Mouse (Mus musculus) limb, embryonic 11.5 days (tissue): ENCODE measurements at regions not wholly inside any gene's neighbourhood (a gene's known extent, or its start where the extent isn't known, plus 50 kb on each side); places are given as distances from the start of the nearest gene placed in this dataset.

Source experiments
- ATAC-seq: fragments of 200-750 bp; cut with Nextera tagmentation; 2 replicates; pipeline ENCODE4 v1.8.0; 2017; ENCODE audit warnings: low read depth; ENCODE audit not compliant: insufficient number of reproducible peaks, low FRiP score, low TSS enrichment
- DNase-seq: peaks from one replicate; pipeline ENCODE4 v3.0.0-alpha.2; 2015; ENCODE audit warnings: low spot score
- H3K27ac ChIP-seq: fragments of 300-500 bp; sonication (generic); replicated peaks from 2 replicates; pipeline ENCODE4 v1.5.1; 2014; ENCODE audit warnings: low read depth, mild to moderate bottlenecking, low read length
- H3K27me3 ChIP-seq: fragments of 300-500 bp; sonication (generic); 2 replicates; pipeline ENCODE4 v1.6.1; 2014; ENCODE audit warnings: mild to moderate bottlenecking, low read length, mixed read lengths; ENCODE audit not compliant: control insufficient read depth, insufficient read depth
- H3K36me3 ChIP-seq: fragments of 300-500 bp; sonication (generic); 2 replicates; pipeline ENCODE4 v1.6.1; 2014; ENCODE audit warnings: mild to moderate bottlenecking, low read length, moderate library complexity, mixed read lengths; ENCODE audit not compliant: control insufficient read depth, insufficient read depth
- H3K4me1 ChIP-seq: fragments of 300-500 bp; sonication (generic); 2 replicates; pipeline ENCODE4 v1.6.1; 2014; ENCODE audit warnings: low read length, mixed read lengths; ENCODE audit not compliant: control insufficient read depth, insufficient read depth
- H3K4me2 ChIP-seq: fragments of 300-500 bp; sonication (generic); 2 replicates; pipeline ENCODE4 v1.6.1; 2014; ENCODE audit warnings: low read depth, mild to moderate bottlenecking, moderate library complexity; ENCODE audit not compliant: severe bottlenecking
- H3K4me3 ChIP-seq: fragments of 300-500 bp; sonication (generic); 2 replicates; pipeline ENCODE4 v1.5.1; 2014; ENCODE audit warnings: low read depth, low read length
- H3K9ac ChIP-seq: fragments of 300-500 bp; sonication (generic); 2 replicates; pipeline ENCODE4 v1.6.1; 2014; ENCODE audit warnings: mild to moderate bottlenecking, low read length
- H3K9me3 ChIP-seq: fragments of 300-500 bp; sonication (generic); 2 replicates; pipeline ENCODE4 v1.6.1; 2016; ENCODE audit warnings: low read length; ENCODE audit not compliant: control insufficient read depth
- WGBS: fragments of 180-500 bp; shearing (Covaris S2); extraction: QIAGEN DNeasy Blood & Tissue Kit; methylation state at CpG from one replicate; pipeline ENCODE4 v1.1.7; 2014; 5-methylcytosine and 5-hydroxymethylcytosine counted together

DNA sequence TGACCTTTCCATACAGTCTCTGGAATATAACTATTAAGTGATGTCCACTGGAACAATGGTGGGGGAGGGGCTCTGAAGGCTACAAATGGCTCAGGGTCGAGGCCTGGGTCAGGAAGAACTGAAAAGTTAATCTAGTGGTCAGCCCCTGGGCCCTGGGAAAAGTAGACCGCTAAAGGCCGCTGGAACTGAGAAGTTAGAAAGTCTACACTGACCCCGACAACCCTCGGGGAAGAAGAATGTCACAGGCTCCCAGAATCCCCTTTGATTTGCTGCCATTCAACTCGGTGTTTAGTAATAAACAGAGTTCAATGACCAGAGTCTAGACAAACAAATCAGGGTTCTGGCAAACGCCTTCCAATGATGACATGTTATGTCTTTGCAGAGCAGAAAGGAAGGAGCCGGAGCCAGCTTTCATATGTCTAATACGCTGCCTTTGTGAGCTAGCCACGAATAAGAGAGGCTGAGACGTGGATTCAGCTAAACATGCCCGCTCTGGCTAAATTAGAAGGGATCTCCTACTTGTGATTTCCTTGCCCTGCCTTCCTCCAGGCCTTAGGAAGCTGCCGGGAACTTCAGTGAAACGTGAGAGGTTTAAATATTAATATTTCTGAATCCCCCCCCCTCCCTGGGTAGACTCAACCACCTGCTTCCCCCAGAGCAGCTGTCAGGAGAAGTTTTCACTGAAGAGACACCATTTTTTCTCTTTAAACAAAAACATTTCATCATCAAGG is 134.8 kb downstream of the Enc1 start:
- WGBS, result 60% methylated on average over 14 of the region's 14 CpGs
- no peaks in the 10 kb centered on the region for H3K27me3 ChIP-seq

DNA sequence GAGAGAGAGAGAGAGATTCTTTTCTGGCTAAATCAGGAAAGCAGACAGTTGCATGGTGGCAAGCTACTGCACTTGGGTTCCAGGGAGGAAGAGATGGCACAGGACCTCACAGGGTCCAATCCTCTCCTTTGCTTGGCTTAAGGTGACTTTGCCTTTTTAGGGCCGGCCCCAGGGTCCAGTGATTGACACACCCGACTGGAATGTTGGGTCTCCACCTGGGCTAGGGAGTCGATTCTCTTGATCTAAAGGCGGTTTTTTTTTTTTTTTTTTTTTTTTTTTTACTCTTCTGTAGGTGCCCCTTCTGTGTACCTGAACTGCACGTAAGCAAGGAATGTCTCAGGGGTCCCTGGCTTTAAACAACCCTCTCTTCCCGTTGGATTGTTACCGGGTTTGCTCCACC is 131.4 kb downstream of the Enc1 start:
- H3K4me1 ChIP-seq, result no peaks in the 10 kb centered on the region
- no peak overlapping the region for H3K27ac ChIP-seq
- no peaks in the 10 kb centered on the region for H3K9me3 ChIP-seq
- no peaks in the 10 kb centered on the region for H3K27me3 ChIP-seq
- H3K4me2 ChIP-seq, result no peak overlapping the region
- no peak for ATAC-seq
- H3K9ac ChIP-seq, result no peak overlapping the region
- H3K36me3 ChIP-seq, result no peaks in the 10 kb centered on the region
- DNase-seq, result no peak
- no peak overlapping the region for H3K4me3 ChIP-seq
- WGBS, result 49% methylated on average over 7 of the region's 7 CpGs

More for the DNA sequence above, 134.8 kb downstream of the Enc1 start:
- Histone ChIP-seq H3K4me1 (no peaks in the 10 kb centered on the region), H3K36me3 (no peaks in the 10 kb centered on the region), H3K4me3 (no peak overlapping the region), H3K4me2 (no peak overlapping the region), H3K27ac (no peak overlapping the region), H3K9ac (no peak overlapping the region), H3K9me3 (no peaks in the 10 kb centered on the region)
- DNase-seq (no peak), ATAC-seq (no peak)

DNA sequence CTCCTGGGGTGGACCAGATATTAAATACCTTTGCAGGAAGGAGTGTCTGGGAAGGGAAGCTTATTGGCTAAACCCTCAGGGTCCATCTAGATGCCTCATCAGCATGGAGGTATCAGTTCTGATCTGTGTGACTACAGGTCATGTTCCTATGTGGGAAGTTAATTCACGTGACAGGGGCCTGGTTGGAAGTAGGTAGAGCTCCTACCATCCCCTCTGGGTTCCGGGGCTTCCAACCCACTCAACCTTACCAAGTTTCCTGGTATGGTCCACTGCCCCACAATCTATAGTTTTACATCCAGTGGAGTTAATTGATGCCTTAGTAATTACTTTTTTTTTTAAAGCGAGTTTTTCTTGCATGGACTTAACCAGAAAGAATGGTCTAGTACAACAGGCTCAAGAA is 130.3 kb downstream of the Enc1 start:
- DNase-seq, result no peak
- Histone ChIP-seq H3K27me3 (no peaks in the 10 kb centered on the region), H3K36me3 (no peaks in the 10 kb centered on the region), H3K4me2 (no peak overlapping the region), H3K9ac (no peak overlapping the region), H3K27ac (no peak overlapping the region), H3K4me3 (no peak overlapping the region), H3K4me1 (no peaks in the 10 kb centered on the region), H3K9me3 (no peaks in the 10 kb centered on the region)
- ATAC-seq, result no peak
- WGBS, result 90% methylated on average over 3 of the region's 3 CpGs

DNA sequence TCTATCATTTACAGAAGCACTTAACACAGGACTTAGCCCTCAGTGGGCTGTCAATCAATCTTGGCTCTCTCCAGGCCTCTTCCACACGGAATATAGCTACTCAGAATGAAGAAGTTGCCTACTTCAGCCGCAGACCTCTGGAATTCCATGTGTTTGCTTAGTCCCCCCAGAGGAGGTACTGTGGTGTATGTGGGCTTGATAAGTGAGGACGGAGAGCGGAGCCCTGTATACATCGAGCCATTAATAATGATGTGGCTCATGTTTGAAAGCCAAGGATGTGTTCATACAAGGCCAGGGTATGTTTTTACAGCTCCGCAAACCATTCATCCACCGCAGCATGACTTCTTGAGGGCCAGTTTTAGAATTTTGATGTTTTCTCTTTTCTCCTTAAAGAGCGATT is 125.8 kb downstream of the Enc1 start:
- ATAC-seq (no peak), DNase-seq (no peak)
- Histone ChIP-seq H3K36me3 (no peaks in the 10 kb centered on the region), H3K27ac (no peak overlapping the region), H3K4me2 (no peak overlapping the region), H3K9me3 (no peaks in the 10 kb centered on the region), H3K4me1 (peaks cover 13% of the 10 kb centered on the region; the same call in 1 of the 2 replicates), H3K27me3 (no peaks in the 10 kb centered on the region), H3K9ac (no peak overlapping the region), H3K4me3 (no peak overlapping the region)
- 91% methylated on average over 8 of the region's 8 CpGs for WGBS

DNA sequence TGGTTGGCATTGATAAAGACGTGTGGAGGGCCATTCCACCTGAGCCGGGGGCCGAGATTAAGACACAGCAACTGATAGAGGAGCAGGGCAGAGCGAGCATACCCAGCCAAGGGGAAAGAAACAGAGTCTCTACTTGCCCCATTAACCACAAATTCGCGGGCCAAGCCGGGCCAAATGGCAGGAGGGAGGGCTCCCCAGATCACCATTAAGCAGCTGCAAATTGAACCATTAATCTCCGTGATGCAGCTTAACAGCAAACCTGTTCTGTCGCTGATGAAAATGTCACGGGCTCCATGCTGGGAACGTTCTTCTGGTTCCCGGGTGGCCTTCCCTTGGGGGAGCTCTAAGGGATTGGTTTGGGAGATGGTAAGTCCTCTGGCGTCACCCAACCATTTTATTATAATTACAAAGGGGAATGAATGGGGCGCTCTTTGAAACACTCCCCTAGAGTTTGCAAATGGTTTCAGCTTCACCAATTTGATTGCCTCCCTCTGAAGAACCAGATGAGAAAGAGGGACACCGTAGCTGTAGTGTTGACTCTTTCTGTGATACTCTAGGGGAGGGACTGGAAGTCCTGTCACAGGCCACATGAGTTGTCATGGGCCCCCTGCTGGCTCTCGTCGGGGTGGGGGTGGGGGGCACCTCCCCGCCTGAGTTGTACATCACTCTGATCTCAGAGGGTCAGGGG is 124.8 kb downstream of the Enc1 start:
- no peak for ATAC-seq
- H3K4me2 ChIP-seq, result no peak overlapping the region
- no peak overlapping the region for H3K4me3 ChIP-seq
- no peak for DNase-seq
- H3K36me3 ChIP-seq, result no peaks in the 10 kb centered on the region
- no peaks in the 10 kb centered on the region for H3K27me3 ChIP-seq
- peaks cover 13% of the 10 kb centered on the region; the same call in 1 of the 2 replicates for H3K4me1 ChIP-seq
- WGBS, result 28% methylated on average over 18 of the region's 18 CpGs
- H3K9ac ChIP-seq, result no peak overlapping the region
- no peak overlapping the region for H3K27ac ChIP-seq
- H3K9me3 ChIP-seq, result no peaks in the 10 kb centered on the region

DNA sequence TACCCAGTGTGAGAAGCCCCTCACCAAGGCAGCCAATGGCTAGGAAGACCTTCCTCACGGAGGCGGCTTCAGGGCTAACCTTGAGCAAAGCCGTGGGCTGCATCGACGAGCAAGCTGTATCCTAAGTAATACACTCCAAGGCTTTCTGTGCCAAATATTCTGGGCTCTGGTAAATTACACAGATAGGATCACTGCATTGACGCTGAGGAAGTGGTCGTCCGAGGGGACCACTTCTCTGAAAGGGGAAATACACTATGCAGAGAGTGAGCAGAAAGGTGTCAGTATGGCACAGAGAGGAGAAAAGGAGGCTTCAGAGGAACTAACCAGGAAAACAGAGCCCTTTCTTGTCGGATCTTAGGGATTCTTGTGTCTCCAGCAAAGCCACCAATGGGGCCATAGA is 124.1 kb downstream of the Enc1 start:
- Histone ChIP-seq H3K9ac (no peak overlapping the region), H3K4me2 (no peak overlapping the region), H3K4me3 (no peak overlapping the region), H3K36me3 (no peaks in the 10 kb centered on the region), H3K4me1 (peaks cover 13% of the 10 kb centered on the region; the same call in 1 of the 2 replicates), H3K27me3 (no peaks in the 10 kb centered on the region), H3K27ac (no peak overlapping the region), H3K9me3 (no peaks in the 10 kb centered on the region)
- 79% methylated on average over 9 of the region's 9 CpGs for WGBS
- ATAC-seq, result no peak
- no peak for DNase-seq

DNA sequence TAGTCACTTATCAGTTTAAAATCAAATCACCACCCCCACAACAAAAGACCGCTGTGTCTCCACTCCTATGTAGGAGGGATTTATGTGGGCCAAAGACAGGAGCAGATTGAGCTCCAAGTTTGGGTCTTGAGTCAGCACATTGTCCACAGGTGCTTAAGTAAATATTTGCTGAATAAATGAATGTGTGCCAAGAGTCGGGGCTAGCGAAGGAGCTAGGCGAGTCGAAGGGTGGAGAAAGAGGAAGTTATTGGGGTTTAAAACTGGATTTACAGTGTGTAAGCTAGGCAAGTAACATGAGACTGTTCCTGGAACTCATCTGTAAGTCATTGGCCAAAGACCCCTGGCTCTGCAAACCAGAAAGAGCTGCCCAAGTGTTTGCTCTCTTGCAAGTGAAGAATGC is 122.9 kb downstream of the Enc1 start:
- H3K36me3 ChIP-seq, result no peaks in the 10 kb centered on the region
- H3K9ac ChIP-seq, result no peak overlapping the region
- no peak overlapping the region for H3K27ac ChIP-seq
- H3K4me1 ChIP-seq, result peaks cover 13% of the 10 kb centered on the region; the same call in 1 of the 2 replicates
- ATAC-seq, result no peak
- no peak overlapping the region for H3K4me2 ChIP-seq
- no peak for DNase-seq
- 54% methylated on average over 5 of the region's 5 CpGs for WGBS
- no peaks in the 10 kb centered on the region for H3K9me3 ChIP-seq
- H3K4me3 ChIP-seq, result no peak overlapping the region
- H3K27me3 ChIP-seq, result no peaks in the 10 kb centered on the region

DNA sequence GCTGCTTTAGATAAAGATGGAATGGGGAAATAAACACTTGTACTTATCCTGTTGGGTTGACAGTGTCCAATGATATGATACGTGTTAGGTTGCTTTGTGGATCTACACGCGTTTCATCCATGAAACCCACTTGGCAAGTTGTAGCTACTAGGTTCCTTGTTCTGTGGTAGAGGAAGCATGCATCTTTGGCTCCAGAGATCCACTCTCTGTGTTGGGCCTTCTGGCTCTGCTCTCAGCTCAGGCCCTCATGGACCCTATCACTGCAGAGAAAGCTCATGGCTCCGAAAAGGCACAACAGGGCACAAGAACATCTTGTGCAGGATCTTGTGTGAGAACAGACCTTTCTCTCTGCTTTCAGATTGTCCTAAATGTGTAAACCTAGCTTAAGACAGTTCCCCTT is 122.3 kb downstream of the Enc1 start:
- Histone ChIP-seq H3K9ac (no peak overlapping the region), H3K4me3 (no peak overlapping the region), H3K9me3 (no peaks in the 10 kb centered on the region), H3K36me3 (no peaks in the 10 kb centered on the region), H3K4me1 (peaks cover 16% of the 10 kb centered on the region; the same call in 1 of the 2 replicates), H3K27ac (no peak overlapping the region), H3K27me3 (no peaks in the 10 kb centered on the region), H3K4me2 (no peak overlapping the region)
- DNase-seq (no peak), ATAC-seq (no peak)
- 89% methylated on average over 4 of the region's 4 CpGs for WGBS
